Mouse (Mus musculus) left cerebral cortex, adult 6 months (tissue): Measurements from ENCODE around the gene Vmn2r13. TPM values are rescaled to one million over a fixed set of nuclear protein-coding genes. Genes with fewer than 3 reads are reported as not detected.

Experiments used
- long read RNA-seq, 2 experiments: library from polyadenylated mRNA; unstranded; transcript quantifications; one replicate each; pipeline ENCODE4 v2.0.0; 2019 to 2020
- polyA plus RNA-seq: library from polyadenylated mRNA; unstranded; fragments of <200 nt; fragmentation: Nextera tagmentation; gene quantifications from 2 replicates; pipeline ENCODE4 v1.2.3, GENCODE M21; 2021

Vmn2r13 gene
- not detected in 2 replicates for polyA plus RNA-seq
- long read RNA-seq, experiment 1: 0 reads
- long read RNA-seq, experiment 2: 0 reads

DNA sequence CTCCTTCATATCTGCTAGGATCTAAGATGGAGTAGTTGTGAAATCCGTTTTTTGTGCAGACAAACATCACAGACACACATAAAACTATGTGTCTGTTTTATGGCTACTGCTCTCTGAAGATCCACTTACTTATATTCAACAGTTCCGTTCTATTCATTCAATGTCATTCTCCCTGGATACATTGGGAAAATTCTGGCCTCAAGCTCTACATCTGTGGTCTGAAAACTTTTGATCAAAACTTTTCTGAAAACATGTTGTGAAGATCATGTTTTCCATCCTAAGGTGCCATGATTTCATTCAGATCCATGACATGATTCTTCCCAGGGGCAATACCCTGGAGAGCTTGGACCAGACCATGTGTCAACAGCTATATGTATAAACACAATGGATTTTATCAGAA, at the start of gene Vmn2r13:
Gene Vmn2r13, minus strand, starts transcription at position 101 of the 400 bp plus-strand sequence.

DNA sequence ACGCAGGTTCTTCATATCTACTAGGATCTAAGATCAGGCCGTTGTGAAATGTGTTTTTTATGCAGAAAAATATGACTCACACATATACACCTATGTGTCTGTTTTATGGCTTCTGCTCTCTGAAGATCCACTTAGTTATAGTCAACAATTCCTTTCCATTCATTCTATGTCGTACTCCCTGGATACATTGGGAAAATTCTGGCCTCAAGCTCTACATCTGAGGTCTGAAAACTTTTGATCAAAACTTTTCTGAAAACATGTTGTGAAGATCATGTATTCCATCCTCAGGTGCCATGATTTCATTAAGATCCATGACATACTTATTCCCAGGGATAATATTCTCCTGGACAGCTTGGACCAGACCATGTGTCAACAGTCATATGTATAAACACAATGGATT, 32.6 kb upstream of the Vmn2r13 start, which contains the start of gene Vmn2r14:
Gene Vmn2r14, minus strand, starts transcription at position 101 of the 400 bp plus-strand sequence.

Other genes with a start within 250 kb of the Vmn2r13 start
- gene Vmn2r10, start 185.7 kb downstream of the Vmn2r13 start, polyA plus RNA-seq: not detected in 2 replicates
- not detected in 2 replicates for gene Vmn2r11, start 132.6 kb downstream of the Vmn2r13 start, polyA plus RNA-seq
- gene Vmn2r12, start 94.2 kb downstream of the Vmn2r13 start, polyA plus RNA-seq: not detected in 2 replicates
- not detected in 2 replicates for gene Vmn2r14, start 32.5 kb upstream of the Vmn2r13 start, polyA plus RNA-seq
- gene Vmn2r15, start 105.4 kb upstream of the Vmn2r13 start, polyA plus RNA-seq: not detected in 2 replicates
- gene Vmn2r16, start 138.0 kb upstream of the Vmn2r13 start, polyA plus RNA-seq: not detected in 2 replicates
- gene Vmn2r17, start 227.5 kb upstream of the Vmn2r13 start, polyA plus RNA-seq: not detected in 2 replicates